Mouse (Mus musculus): ENCODE data around the gene Gm7970. TPM values are rescaled to one million over a fixed set of nuclear protein-coding genes. Genes with fewer than 3 reads are reported as not detected.
"Not testable (repeated sequence)": the region's sequence is repeated elsewhere in the genome, so short reads cannot be mapped to it uniquely, and the experiment has no call there.

Gm7970 gene
- not detected for total RNA-seq (2021)

GRCm38 (mm10) chr14:41555483-41555882 lies at the start of gene Gm7970:
Gene Gm7970 (minus strand): TSS chr14:41555583.
- intact Hi-C loops (cut with DNase I); DNase-seq: not testable (repeated sequence)

- intact Hi-C loops (cut with DNase I), result not testable (repeated sequence)
Measured at GRCm38 (mm10) chr14:41600935-41601334, 45.6 kb upstream of the Gm7970 start.

GRCm38 (mm10) chr14:41586346-41586745 lies 31.0 kb upstream of the Gm7970 start:
- DNase-seq; intact Hi-C loops (cut with DNase I): not testable (repeated sequence)

More at GRCm38 (mm10) chr14:41600935-41601334, 45.6 kb upstream of the Gm7970 start:
- DNase-seq, result not testable (repeated sequence)

- DNase-seq; intact Hi-C loops (cut with DNase I): not testable (repeated sequence)
Measured at GRCm38 (mm10) chr14:41572911-41573310, 17.5 kb upstream of the Gm7970 start, which contains the start of gene 1700049E17Rik2. Gene 1700049E17Rik2 (plus strand): TSS chr14:41573211.

DNA sequence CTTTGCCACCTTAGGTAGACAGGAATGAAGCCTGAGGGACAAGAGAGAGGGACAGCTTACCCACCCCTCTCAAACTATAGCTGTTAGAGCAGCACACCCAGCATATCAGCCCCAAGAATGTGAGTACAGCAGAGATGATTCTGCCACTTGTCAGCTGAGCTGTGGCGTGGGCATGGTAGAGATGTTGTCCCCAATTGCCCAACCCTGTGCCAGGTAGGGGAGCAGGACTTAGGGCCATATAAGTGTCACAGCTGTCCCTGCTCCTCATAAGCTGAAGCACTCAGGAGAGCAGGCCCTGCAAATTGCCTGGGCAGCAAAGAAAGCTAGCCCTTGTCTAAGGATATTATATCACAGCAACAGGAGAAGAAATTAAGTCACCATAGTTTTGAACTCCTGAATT lies 30.7 kb downstream of the Gm7970 start:
- DNase-seq; intact Hi-C loops (cut with DNase I): not testable (repeated sequence)

GRCm38 (mm10) chr14:41520683-41521082 lies 34.7 kb downstream of the Gm7970 start:
- intact Hi-C loops (cut with DNase I); DNase-seq: not testable (repeated sequence)

Other genes with a start within 250 kb of the Gm7970 start
- not detected for gene Gm5798, start 207.0 kb downstream of the Gm7970 start, total RNA-seq (2021)
- gene Gm7945, start 169.2 kb downstream of the Gm7970 start, total RNA-seq (2021), result not detected
- gene Gm6482, start 147.3 kb downstream of the Gm7970 start, total RNA-seq (2021), result not detected
- not detected for gene Gm7954, start 102.1 kb downstream of the Gm7970 start, total RNA-seq (2021)
- gene Gm3486, start 66.1 kb downstream of the Gm7970 start, total RNA-seq (2021), result not detected
- gene 1700049E17Rik2, start 17.6 kb upstream of the Gm7970 start, total RNA-seq (2021), result 1 to 10 TPM; 1.0 to 1.1 TPM
- not detected for gene Gm3072, start 69.0 kb upstream of the Gm7970 start, total RNA-seq (2021)
- gene Gm3676, start 90.9 kb upstream of the Gm7970 start, total RNA-seq (2021), result not detected
- gene Gm8068, start 146.3 kb upstream of the Gm7970 start, total RNA-seq (2021), result not detected
- gene Gm7929, start 195.0 kb upstream of the Gm7970 start, total RNA-seq (2021), result not detected
- gene Gm47189, start 216.9 kb upstream of the Gm7970 start, total RNA-seq (2021), result not detected